Comparison of ENCODE assay signal across 9 mouse cellular contexts in genomic region chr15:78254751-78255150, GRCm38 (mm10). TPM values are rescaled to one million over a fixed set of nuclear protein-coding genes. Genes with fewer than 3 reads are reported as not detected.
DNase-seq lines count a peak whose midpoint lies in the region; ATAC-seq lines count a peak whose summit lies in the region.
"Had no signal": no experiment of that assay in that cellular context is flagged by ENCODE, and none has a peak within 500 bp of the region (broad histone marks: within the 10 kb centered on the region; RNA-seq: fewer than 3 reads in every experiment).

No protein-coding gene starts in this region.

- WGBS in forebrain, embryonic 15.5 days: 23% methylated on average over 20 of the region's 20 CpGs
- WGBS in neural tube, embryonic 11.5 days: 25% methylated on average over 20 of the region's 20 CpGs

- H3K9ac ChIP-seq in forebrain, embryonic 15.5 days (replicated peaks): no peak overlapping the region
- H3K9ac ChIP-seq in neural tube, embryonic 11.5 days (ENCODE audit: low read length): no peak overlapping the region

- H3K4me3 ChIP-seq in forebrain, embryonic 15.5 days: no peak overlapping the region
- no peak overlapping the region for H3K4me3 ChIP-seq in neural tube, embryonic 11.5 days (ENCODE audit: low read depth, low read length)

- no peaks in the 10 kb centered on the region for H3K9me3 ChIP-seq in forebrain, embryonic 15.5 days
- H3K9me3 ChIP-seq in neural tube, embryonic 11.5 days (ENCODE audit: control insufficient read depth, low read length): no peaks in the 10 kb centered on the region

- ATAC-seq in cerebellum, adult (ENCODE audit: insufficient number of reproducible peaks, low FRiP score, low TSS enrichment): no peak
- ATAC-seq in forebrain, embryonic 15.5 days (replicated peaks): no peak
- no peak for ATAC-seq in neural tube, embryonic 11.5 days (ENCODE audit: insufficient read depth, low FRiP score, low TSS enrichment)
- no peak for ATAC-seq in inflammation-experienced regulatory T-cells, adult 6 months

- peak; percentile 21 for DNase-seq in cerebellum, adult 11 months
- DNase-seq in thymus, postnatal 4 days: peak; percentile 64
- DNase-seq in thymus, postnatal 0 days (ENCODE audit: low spot score): no peak
- peak; percentile 15 to 18 for DNase-seq in layer of hippocampus, postnatal 14 days (ENCODE audit: low spot score in 2 of 2)
- peak; percentile 72 for DNase-seq in neural tube, embryonic 11.5 days (ENCODE audit: low spot score)

- H3K27me3 ChIP-seq in forebrain, embryonic 15.5 days: no peaks in the 10 kb centered on the region
- no peaks in the 10 kb centered on the region for H3K27me3 ChIP-seq in neural tube, embryonic 11.5 days (ENCODE audit: control insufficient read depth, insufficient read depth, low read length)

- no peaks in the 10 kb centered on the region for H3K36me3 ChIP-seq in forebrain, embryonic 15.5 days
- H3K36me3 ChIP-seq in neural tube, embryonic 11.5 days (ENCODE audit: control insufficient read depth, insufficient read depth, low read length): no peaks in the 10 kb centered on the region

- 0 out of 2 replicates have a peak overlapping the region, but pooled peaks have one; percentile 10 for H3K4me2 ChIP-seq in forebrain, embryonic 15.5 days (replicated peaks)
- no peak overlapping the region for H3K4me2 ChIP-seq in neural tube, embryonic 11.5 days (ENCODE audit: low read depth)

- no peak overlapping the region for H3K27ac ChIP-seq in forebrain, embryonic 15.5 days (replicated peaks)
- H3K27ac ChIP-seq in neural tube, embryonic 11.5 days (ENCODE audit: low read depth, low read length): no peak overlapping the region

- no peaks in the 10 kb centered on the region for H3K4me1 ChIP-seq in forebrain, embryonic 15.5 days
- H3K4me1 ChIP-seq in neural tube, embryonic 11.5 days (ENCODE audit: control insufficient read depth, insufficient read depth, low read length): no peaks in the 10 kb centered on the region

RNA-seq across cellular contexts. Expression of gene Ncf4, which starts 10.2 kb away (rescaled TPM):
- polyA plus RNA-seq in thymus, postnatal 0 days (2015; fragmentation: Nextera tagmentation; extraction: Ambion mirVana): 18.5 and 19.8 TPM in 2 replicates
- polyA plus RNA-seq in forebrain, embryonic 15.5 days (2015; fragmentation: Nextera tagmentation; extraction: Ambion mirVana): 0.87 and 1.1 TPM in 2 replicates
- total RNA-seq in layer of hippocampus, postnatal 14 days (2021): 1 to 10 TPM in 1 of 2 experiments, not detected in 1; 1.7 TPM
- polyA plus RNA-seq in neural tube, embryonic 11.5 days (2014; fragmentation: Nextera tagmentation; extraction: Ambion mirVana): 6.8 and 7.6 TPM in 2 replicates
- 100 to 1,000 TPM; 145 to 184 (median 174) TPM for polyA plus RNA-seq in inflammation-experienced regulatory T-cells, adult 6 months (2017; shearing (Covaris generic))

RNA-seq across cellular contexts. Expression of gene Pvalb, which starts 48.6 kb away (rescaled TPM):
- polyA plus RNA-seq in thymus, postnatal 0 days (2015; fragmentation: Nextera tagmentation; extraction: Ambion mirVana): 1.1 and 1.4 TPM in 2 replicates
- not detected in 2 replicates for polyA plus RNA-seq in forebrain, embryonic 15.5 days (2015; fragmentation: Nextera tagmentation; extraction: Ambion mirVana)
- total RNA-seq in layer of hippocampus, postnatal 14 days (2021): 10 to 100 TPM; 34.6 to 34.9 TPM
- 0.26 TPM in 1 of 2 replicates, not detected in the other for polyA plus RNA-seq in neural tube, embryonic 11.5 days (2014; fragmentation: Nextera tagmentation; extraction: Ambion mirVana)
- not detected for polyA plus RNA-seq in inflammation-experienced regulatory T-cells, adult 6 months (2017; shearing (Covaris generic))
- polyA plus RNA-seq: small intestine, adult 2 months had no signal

RNA-seq across cellular contexts. Expression of gene Csf2rb2, which starts 50.8 kb away (rescaled TPM):
- 1.2 and 1.3 TPM in 2 replicates for polyA plus RNA-seq in thymus, postnatal 0 days (2015; fragmentation: Nextera tagmentation; extraction: Ambion mirVana)
- 0.08 and 0.15 TPM in 2 replicates for polyA plus RNA-seq in forebrain, embryonic 15.5 days (2015; fragmentation: Nextera tagmentation; extraction: Ambion mirVana)
- total RNA-seq in layer of hippocampus, postnatal 14 days (2021): 1 to 10 TPM; 2.3 to 2.7 TPM
- 0.37 and 0.70 TPM in 2 replicates for polyA plus RNA-seq in neural tube, embryonic 11.5 days (2014; fragmentation: Nextera tagmentation; extraction: Ambion mirVana)
- under 1 TPM in 1 of 3 experiments, not detected in 2; 0.54 TPM for polyA plus RNA-seq in inflammation-experienced regulatory T-cells, adult 6 months (2017; shearing (Covaris generic))
